Mouse (Mus musculus) cortical plate, adult 2 months (tissue): ENCODE data around the gene Atad2b. TPM values are rescaled to one million over a fixed set of nuclear protein-coding genes. Genes with fewer than 3 reads are reported as not detected.

Source experiments
- H3K27ac ChIP-seq: fragments of 200-500 bp; 2 replicates; pipeline ENCODE4 v1.5.1; 2012; ENCODE audit warnings: low read length, control low read depth, inconsistent platforms; ENCODE audit not compliant: insufficient read depth
- H3K4me1 ChIP-seq: fragments of 200-500 bp; 2 replicates; pipeline ENCODE4 v1.6.1; 2011; ENCODE audit warnings: low read length; ENCODE audit not compliant: control insufficient read depth, insufficient read depth
- H3K4me3 ChIP-seq: fragments of 200-500 bp; 2 replicates; pipeline ENCODE4 v1.5.1; 2011; ENCODE audit warnings: mild to moderate bottlenecking, low read length, control low read depth; ENCODE audit not compliant: insufficient read depth
- CTCF ChIP-seq: fragments of 200-500 bp; IDR thresholded peaks from 2 replicates; pipeline ENCODE4 v1.5.1; 2011; ENCODE audit warnings: mild to moderate bottlenecking, control low read depth, low read length; ENCODE audit not compliant: insufficient read depth; ENCODE audit errors: extremely low read depth
- POLR2A ChIP-seq: fragments of 200-500 bp; IDR thresholded peaks from 2 replicates; pipeline ENCODE4 v1.6.1; 2011; ENCODE audit warnings: mild to moderate bottlenecking, low read length, control low read depth; ENCODE audit not compliant: insufficient read depth; ENCODE audit errors: extremely low read depth
- polyA plus RNA-seq: library from polyadenylated mRNA; depleted of rRNA; stranded (reverse); fragments of >200 nt; gene quantifications from 2 replicates; pipeline ENCODE4 v1.2.3, GENCODE M21; 2012; rRNA removed

The Atad2b gene
- polyA plus RNA-seq, 1 experiment: 10.3 TPM

DNA sequence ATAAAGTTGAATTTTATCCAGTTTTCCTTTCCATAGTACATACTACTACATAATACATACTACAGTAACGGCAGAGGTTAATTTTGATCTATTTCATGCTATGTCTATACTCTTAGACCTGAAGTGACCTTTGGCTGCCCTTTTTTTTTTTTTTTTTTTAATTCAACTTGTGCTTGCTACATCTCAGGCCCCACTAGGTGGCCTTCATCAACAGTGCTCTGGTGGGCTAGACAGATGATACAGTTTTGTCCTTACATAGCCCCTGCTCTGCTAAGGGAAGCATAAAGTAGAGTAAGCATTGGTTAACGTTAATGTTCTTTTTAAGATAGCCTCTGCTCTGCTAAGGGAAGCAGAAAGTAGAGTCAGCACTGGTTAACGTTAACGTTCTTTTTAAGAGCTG lies 131.0 kb downstream of the Atad2b start:
- no peak overlapping the region for H3K4me3 ChIP-seq
- H3K27ac ChIP-seq: no peak overlapping the region
- H3K4me1 ChIP-seq: no peaks in the 10 kb centered on the region
- TF ChIP-seq POLR2A (no peak), CTCF (no peak)

DNA sequence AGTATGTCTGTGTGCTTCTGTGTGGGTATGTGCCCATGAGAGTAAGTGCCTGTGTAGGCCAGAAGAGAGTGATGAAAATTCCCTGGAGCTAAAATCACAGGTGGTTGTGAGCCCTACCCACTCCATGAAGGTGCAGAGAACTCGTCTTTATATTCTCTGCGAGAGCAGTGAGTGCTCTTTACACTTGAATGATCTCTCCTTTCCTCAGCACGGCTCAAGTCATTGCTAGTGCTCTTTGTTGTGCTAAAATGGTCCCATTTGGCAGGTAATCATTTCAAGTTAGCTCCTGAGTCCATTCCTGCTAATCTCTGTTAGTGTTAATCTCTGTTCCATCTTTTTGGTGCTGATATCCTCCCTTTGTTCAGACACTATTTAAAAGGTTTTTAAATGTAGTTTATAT lies 150.4 kb downstream of the Atad2b start:
- Histone ChIP-seq H3K4me1 (peaks cover 2% of the 10 kb centered on the region; the same call in 1 of the 2 replicates), H3K27ac (no peak overlapping the region), H3K4me3 (no peak overlapping the region)
- no peak for TF ChIP-seq CTCF
- no peak for TF ChIP-seq POLR2A

DNA sequence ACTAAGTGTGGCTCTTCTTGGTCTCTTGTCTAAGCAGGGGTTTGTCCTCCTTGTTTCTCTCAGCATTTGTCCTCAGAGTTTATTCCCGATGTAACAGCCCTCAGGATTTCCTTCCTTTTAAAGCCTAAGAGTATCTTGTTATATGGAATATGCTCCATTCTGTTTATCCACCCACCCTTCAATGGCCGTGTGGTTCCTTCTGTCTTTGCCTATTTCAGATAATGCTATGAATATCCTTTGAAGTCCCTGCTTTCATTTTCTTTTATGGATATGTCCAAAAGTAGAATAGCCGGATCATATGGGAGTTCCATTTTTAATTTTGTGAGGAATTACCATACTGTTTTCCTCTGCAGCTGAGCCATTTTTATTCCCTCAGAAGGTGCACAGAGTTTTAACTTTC lies 153.0 kb downstream of the Atad2b start:
- H3K4me1 ChIP-seq: peaks cover 5% of the 10 kb centered on the region; the same call in 1 of the 2 replicates
- TF ChIP-seq CTCF: no peak
- no peak for TF ChIP-seq POLR2A
- no peak overlapping the region for H3K27ac ChIP-seq
- no peak overlapping the region for H3K4me3 ChIP-seq

DNA sequence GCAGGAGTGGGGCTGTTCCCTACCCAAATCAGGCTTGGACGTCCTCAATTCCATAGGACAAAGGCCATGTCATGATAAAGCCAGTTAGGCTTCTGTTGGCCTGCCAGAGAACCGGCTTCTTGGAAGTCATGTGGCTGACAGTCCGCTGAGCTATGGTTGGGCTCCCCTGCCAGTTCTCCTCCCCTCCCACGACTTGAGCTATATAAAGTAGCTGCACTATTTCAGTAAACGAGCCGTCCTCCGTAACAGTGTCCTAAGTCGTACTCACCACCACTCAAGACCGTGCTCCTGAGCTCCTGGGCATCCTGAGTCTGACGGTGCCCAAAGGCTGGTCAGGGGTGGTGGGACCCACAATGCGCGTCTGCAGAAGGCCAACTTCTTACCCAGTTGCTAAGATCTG lies 156.0 kb downstream of the Atad2b start:
- TF ChIP-seq CTCF: no peak
- TF ChIP-seq POLR2A: no peak
- H3K4me1 ChIP-seq: peaks cover 5% of the 10 kb centered on the region; the same call in 1 of the 2 replicates
- H3K27ac ChIP-seq: 0 out of 2 replicates have a peak overlapping the region, but pooled peaks have one; percentile 22
- no peak overlapping the region for H3K4me3 ChIP-seq

DNA sequence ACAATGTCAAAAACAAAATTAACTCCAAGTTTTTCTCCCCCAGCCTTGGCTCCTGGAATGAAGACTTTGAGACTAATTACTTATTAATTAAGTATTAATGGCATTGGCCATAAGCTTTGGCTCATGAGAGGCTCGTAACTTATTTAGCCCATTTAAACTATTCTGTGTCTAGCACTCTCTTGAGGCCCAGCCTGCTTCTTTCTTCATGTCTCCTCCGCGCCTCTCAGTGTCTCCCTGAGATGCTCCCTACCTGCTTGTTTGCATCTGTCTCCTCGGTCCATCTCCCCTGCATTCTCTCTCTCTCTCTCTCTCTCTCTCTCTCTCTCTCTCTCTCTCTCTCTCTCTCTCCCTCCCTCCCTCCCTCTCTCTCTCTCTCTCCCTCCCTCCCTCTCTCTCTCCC lies 164.3 kb downstream of the Atad2b start:
- no peaks in the 10 kb centered on the region for H3K4me1 ChIP-seq
- no peak overlapping the region for H3K27ac ChIP-seq
- H3K4me3 ChIP-seq: no peak overlapping the region
- no peak for TF ChIP-seq POLR2A
- no peak for TF ChIP-seq CTCF

DNA sequence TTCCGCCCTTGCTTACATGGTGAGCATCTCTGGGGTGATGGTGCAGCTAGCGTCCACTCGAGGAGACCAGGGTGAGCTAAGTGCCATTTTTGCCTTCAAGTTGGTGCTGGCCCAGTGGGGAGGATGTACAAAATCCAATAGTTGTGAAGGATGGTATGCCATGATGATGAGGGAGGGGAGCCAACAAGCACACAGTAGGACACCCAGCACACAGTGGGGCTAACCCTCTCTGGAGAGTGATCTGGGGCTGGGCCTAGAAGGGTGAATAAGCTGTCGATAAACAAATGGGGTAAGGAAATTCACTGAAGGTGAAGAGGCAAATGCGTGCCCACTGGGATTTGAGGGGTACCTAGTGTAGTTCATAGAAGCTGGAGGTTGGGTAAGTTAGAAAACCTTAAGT lies 167.6 kb downstream of the Atad2b start:
- Histone ChIP-seq H3K4me1 (peaks cover 2% of the 10 kb centered on the region; the same call in 1 of the 2 replicates), H3K4me3 (no peak overlapping the region), H3K27ac (no peak overlapping the region)
- TF ChIP-seq POLR2A (no peak), CTCF (no peak)

DNA sequence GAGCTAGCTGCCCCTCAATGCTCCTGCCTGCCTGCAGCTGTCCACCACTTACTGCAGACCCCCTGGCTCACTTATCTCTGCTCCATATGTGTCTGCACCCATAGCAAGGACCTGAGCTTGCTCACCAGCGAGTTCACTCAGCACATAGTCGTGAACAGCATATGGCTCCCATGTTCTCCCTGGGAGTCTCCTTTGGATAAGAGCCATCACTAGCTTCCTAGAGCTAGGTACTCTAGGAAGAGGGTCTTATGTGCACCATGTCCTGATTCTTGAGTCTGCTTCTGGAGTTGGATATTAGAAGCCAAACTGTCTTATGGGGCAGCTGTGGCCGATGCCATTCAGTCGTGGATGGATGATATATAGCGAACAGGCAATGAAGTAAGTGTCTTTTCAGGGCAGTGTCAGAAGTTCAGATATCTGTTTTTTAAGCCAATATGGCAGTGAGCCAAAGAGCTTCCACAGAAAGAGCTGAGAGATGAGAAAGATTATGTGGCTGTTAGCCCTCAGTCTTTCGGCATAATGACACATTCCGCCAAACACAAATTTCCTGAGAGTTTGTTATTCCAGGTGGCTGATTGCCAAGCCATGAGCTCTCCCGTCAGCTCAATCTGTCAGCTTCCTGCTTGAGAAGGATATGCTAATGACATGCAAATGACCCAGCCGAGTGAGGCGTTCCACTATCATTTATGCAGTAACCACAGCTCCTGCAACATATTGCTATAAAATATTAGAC lies 170.8 kb downstream of the Atad2b start:
- TF ChIP-seq POLR2A (no peak), CTCF (no peak)
- H3K4me3 ChIP-seq: no peak overlapping the region
- no peak overlapping the region for H3K27ac ChIP-seq
- H3K4me1 ChIP-seq: peaks cover 2% of the 10 kb centered on the region; the same call in 1 of the 2 replicates

DNA sequence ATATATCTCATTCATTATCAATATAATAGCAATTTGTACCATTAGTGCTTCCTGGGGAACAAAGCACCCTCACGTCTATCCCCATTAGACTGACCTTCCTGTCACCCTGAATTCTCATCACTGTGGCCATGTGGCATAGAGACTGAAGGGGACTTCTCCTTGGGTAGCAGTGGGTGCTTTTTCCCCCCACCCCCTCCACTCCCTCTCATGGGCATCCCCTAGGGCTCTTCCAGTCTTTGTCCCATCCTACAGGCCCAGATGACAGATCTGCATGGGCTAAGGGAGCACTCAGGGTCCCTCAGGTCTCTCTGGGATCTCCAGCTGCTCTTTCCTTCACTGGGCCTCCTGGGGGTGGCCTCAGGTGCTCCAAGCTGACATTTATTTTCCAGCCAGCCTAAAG lies 171.5 kb downstream of the Atad2b start:
- peaks cover 2% of the 10 kb centered on the region; the same call in 1 of the 2 replicates for H3K4me1 ChIP-seq
- H3K27ac ChIP-seq: no peak overlapping the region; the same call in 1 of the 2 replicates
- H3K4me3 ChIP-seq: no peak overlapping the region
- TF ChIP-seq POLR2A (no peak), CTCF (no peak)

Other genes with a start within 250 kb of the Atad2b start
- 3.4 and 3.9 TPM in 2 replicates for gene Fam228a, start 178.9 kb upstream of the Atad2b start, polyA plus RNA-seq
- 14.8 and 15.5 TPM in 2 replicates for gene Pfn4, start 148.3 kb upstream of the Atad2b start, polyA plus RNA-seq
- 11.0 and 12.9 TPM in 2 replicates for gene Fam228b, start 148.1 kb upstream of the Atad2b start, polyA plus RNA-seq
- gene Sf3b6, start 99.8 kb upstream of the Atad2b start, polyA plus RNA-seq: 94.4 and 109 TPM in 2 replicates
- gene Fkbp1b, start 75.8 kb upstream of the Atad2b start, polyA plus RNA-seq: 90.8 and 99.5 TPM in 2 replicates
- gene Wdcp, start 74.0 kb upstream of the Atad2b start, polyA plus RNA-seq: 11.7 and 12.1 TPM in 2 replicates
- gene Mfsd2b, start 43.0 kb upstream of the Atad2b start, polyA plus RNA-seq: 1.5 TPM in 2 replicates
- 23.0 and 24.0 TPM in 2 replicates for gene Ubxn2a, start 9.6 kb upstream of the Atad2b start, polyA plus RNA-seq